ENCODE assay signal across 8 mouse cellular contexts in genomic region chr11:78190041-78190440, GRCm38 (mm10). TPM values are rescaled to one million over a fixed set of nuclear protein-coding genes. Genes with fewer than 3 reads are reported as not detected.
A peak's percentile ranks its signal among the peaks of the same experiment; 100 is the strongest.
DNase-seq lines count a peak whose midpoint lies in the region; ATAC-seq and TF ChIP-seq lines count a peak whose summit lies in the region.

No protein-coding gene starts in this region.

- 73% methylated on average over 6 of the region's 6 CpGs for WGBS in heart, postnatal 0 days
- WGBS in forebrain, embryonic 16.5 days, result 76% methylated on average over 6 of the region's 6 CpGs
- WGBS in neural tube, embryonic 14.5 days, result 75% methylated on average over 6 of the region's 6 CpGs

- no peak for TF ChIP-seq EP300 in heart, postnatal 0 days (IDR thresholded peaks at IDR 0.05; ENCODE audit: low read depth)

- no peak for TF ChIP-seq CTCF in heart, postnatal 0 days (IDR thresholded peaks at IDR 0.05; ENCODE audit: low read depth)

- DNase-seq in heart, postnatal 0 days (ENCODE audit: low spot score), result no peak
- DNase-seq in heart, postnatal 14 days, result no peak
- peak; percentile 85 to 89 for DNase-seq in kidney, postnatal 25 days
- DNase-seq in frontal cortex, postnatal 36 days (ENCODE audit: low spot score in 2 of 2), result no peak
- no peak for DNase-seq in layer of hippocampus, postnatal 10 days (ENCODE audit: low spot score in 2 of 2)
- DNase-seq in left cerebral cortex, postnatal 14 days (ENCODE audit: low spot score in 2 of 2), result no peak

- no peaks in the 10 kb centered on the region for H3K9me3 ChIP-seq in heart, postnatal 0 days (replicated peaks; ENCODE audit: control insufficient read depth, low read length)
- H3K9me3 ChIP-seq in forebrain, embryonic 16.5 days (ENCODE audit: control insufficient read depth, low read length), result no peaks in the 10 kb centered on the region
- no peaks in the 10 kb centered on the region for H3K9me3 ChIP-seq in neural tube, embryonic 14.5 days (ENCODE audit: control insufficient read depth, low read length)

- peaks cover 20% of the 10 kb centered on the region for H3K36me3 ChIP-seq in heart, postnatal 0 days (replicated peaks; ENCODE audit: control insufficient read depth, insufficient read depth, low read length)
- H3K36me3 ChIP-seq in forebrain, embryonic 16.5 days (ENCODE audit: control insufficient read depth, insufficient read depth), result peaks cover 14% of the 10 kb centered on the region; the same call in 1 of the 2 replicates
- H3K36me3 ChIP-seq in neural tube, embryonic 14.5 days (ENCODE audit: control insufficient read depth, insufficient read depth, low read length), result peaks cover 12% of the 10 kb centered on the region; the same call in 1 of the 2 replicates

- peaks cover 5% of the 10 kb centered on the region; the same call in 1 of the 2 replicates for H3K4me1 ChIP-seq in heart, postnatal 0 days (ENCODE audit: control insufficient read depth, insufficient read depth)
- H3K4me1 ChIP-seq in forebrain, embryonic 16.5 days (replicated peaks; ENCODE audit: control insufficient read depth, insufficient read depth, low read length), result peaks cover 22% of the 10 kb centered on the region
- peaks cover 4% of the 10 kb centered on the region; the same call in 1 of the 2 replicates for H3K4me1 ChIP-seq in neural tube, embryonic 14.5 days (ENCODE audit: control insufficient read depth, insufficient read depth, low read length)

- H3K4me2 ChIP-seq in heart, postnatal 0 days (ENCODE audit: low read depth, low read length), result 0 out of 2 replicates have a peak overlapping the region, but pooled peaks have one; percentile 74
- peak overlapping the region; percentile 60 for H3K4me2 ChIP-seq in forebrain, embryonic 16.5 days (ENCODE audit: low read length)
- peak overlapping the region; percentile 42 for H3K4me2 ChIP-seq in neural tube, embryonic 14.5 days (ENCODE audit: low read depth, low read length)

- H3K27me3 ChIP-seq in heart, postnatal 0 days (ENCODE audit: control insufficient read depth, insufficient read depth, low read length), result no peaks in the 10 kb centered on the region
- no peaks in the 10 kb centered on the region for H3K27me3 ChIP-seq in forebrain, embryonic 16.5 days (replicated peaks; ENCODE audit: control insufficient read depth, insufficient read depth, low read length)
- H3K27me3 ChIP-seq in neural tube, embryonic 14.5 days (ENCODE audit: control insufficient read depth, insufficient read depth, low read length), result no peaks in the 10 kb centered on the region

- peak overlapping the region; percentile 78; the same call in 1 of the 2 replicates for H3K27ac ChIP-seq in heart, postnatal 0 days (ENCODE audit: low read depth)
- peak overlapping the region; percentile 94; the same call in 1 of the 2 replicates for H3K27ac ChIP-seq in forebrain, embryonic 16.5 days (ENCODE audit: low read length)
- peak overlapping the region; percentile 94 for H3K27ac ChIP-seq in neural tube, embryonic 14.5 days (ENCODE audit: low read depth, low read length)

- ATAC-seq in heart, postnatal 0 days (ENCODE audit: insufficient read depth, low read depth), result no peak
- no peak for ATAC-seq in forebrain, embryonic 16.5 days
- no peak for ATAC-seq in neural tube, embryonic 14.5 days (ENCODE audit: low read depth)

- H3K4me3 ChIP-seq in heart, postnatal 0 days (ENCODE audit: low read depth, low read length), result peak overlapping the region; percentile 71; the same call in 1 of the 2 replicates
- peak overlapping the region; percentile 74 for H3K4me3 ChIP-seq in forebrain, embryonic 16.5 days (replicated peaks; ENCODE audit: low read length)
- H3K4me3 ChIP-seq in neural tube, embryonic 14.5 days (ENCODE audit: low read depth, low read length), result peak overlapping the region; percentile 69

- H3K9ac ChIP-seq in heart, postnatal 0 days (replicated peaks; ENCODE audit: low read depth, low read length), result no peak overlapping the region
- H3K9ac ChIP-seq in forebrain, embryonic 16.5 days (replicated peaks; ENCODE audit: low read depth, low read length), result no peak overlapping the region
- no peak overlapping the region for H3K9ac ChIP-seq in neural tube, embryonic 14.5 days (replicated peaks; ENCODE audit: low read depth, low read length)

- intact Hi-C loops in heart, postnatal 14 days (cut with DNase I), result no loop called here
- intact Hi-C loops in left cerebral cortex, postnatal 14 days (cut with DNase I), result no loop called here

RNA-seq across cellular contexts. Expression of gene Rab34, which starts 1.8 kb away (rescaled TPM):
- 55.1 and 57.5 TPM in 2 replicates for total RNA-seq in heart, postnatal 0 days (2014; rRNA removed; ENCODE audit: low replicate concordance)
- 37.1 and 39.7 TPM in 2 replicates for polyA plus RNA-seq in heart, postnatal 0 days (2015; fragmentation: Nextera tagmentation; extraction: Ambion mirVana)
- 10 to 100 TPM; 14.2 to 17.8 TPM for total RNA-seq in heart, postnatal 14 days (2021)
- 53.9 and 56.9 TPM in 2 replicates for polyA plus RNA-seq in forebrain, embryonic 16.5 days (2015; fragmentation: Nextera tagmentation; extraction: Ambion mirVana)
- 61.5 and 63.9 TPM in 2 replicates for polyA plus RNA-seq in neural tube, embryonic 14.5 days (2014; fragmentation: Nextera tagmentation; extraction: Ambion mirVana)
- 10 to 100 TPM; 40.9 to 42.2 TPM for total RNA-seq in layer of hippocampus, postnatal 10 days (2021)
- 10 to 100 TPM; 32.6 to 34.5 TPM for total RNA-seq in left cerebral cortex, postnatal 14 days (2021)

RNA-seq across cellular contexts. Expression of gene Proca1, which starts 3.2 kb away (rescaled TPM):
- not detected in 2 replicates for total RNA-seq in heart, postnatal 0 days (2014; rRNA removed; ENCODE audit: low replicate concordance)
- polyA plus RNA-seq in heart, postnatal 0 days (2015; fragmentation: Nextera tagmentation; extraction: Ambion mirVana), result 2.1 and 3.2 TPM in 2 replicates
- 1 to 10 TPM in 1 of 2 experiments, under 1 TPM in 1; 0.76 to 2.6 TPM for total RNA-seq in heart, postnatal 14 days (2021)
- polyA plus RNA-seq in forebrain, embryonic 16.5 days (2015; fragmentation: Nextera tagmentation; extraction: Ambion mirVana), result 0.94 and 3.0 TPM in 2 replicates
- 2.8 and 3.5 TPM in 2 replicates for polyA plus RNA-seq in neural tube, embryonic 14.5 days (2014; fragmentation: Nextera tagmentation; extraction: Ambion mirVana)
- total RNA-seq in layer of hippocampus, postnatal 10 days (2021), result 1 to 10 TPM; 4.5 to 5.8 TPM
- total RNA-seq in left cerebral cortex, postnatal 14 days (2021), result 1 to 10 TPM; 5.1 to 6.7 TPM

RNA-seq across cellular contexts. Expression of gene Rpl23a, which starts 6.7 kb away (rescaled TPM):
- 473 and 508 TPM in 2 replicates for total RNA-seq in heart, postnatal 0 days (2014; rRNA removed; ENCODE audit: low replicate concordance)
- 719 and 776 TPM in 2 replicates for polyA plus RNA-seq in heart, postnatal 0 days (2015; fragmentation: Nextera tagmentation; extraction: Ambion mirVana)
- 100 to 1,000 TPM; 776 to 812 TPM for total RNA-seq in heart, postnatal 14 days (2021)
- polyA plus RNA-seq in forebrain, embryonic 16.5 days (2015; fragmentation: Nextera tagmentation; extraction: Ambion mirVana), result 758 and 831 TPM in 2 replicates
- 906 and 951 TPM in 2 replicates for polyA plus RNA-seq in neural tube, embryonic 14.5 days (2014; fragmentation: Nextera tagmentation; extraction: Ambion mirVana)
- total RNA-seq in layer of hippocampus, postnatal 10 days (2021), result 100 to 1,000 TPM; 878 to 942 TPM
- total RNA-seq in left cerebral cortex, postnatal 14 days (2021), result 100 to 1,000 TPM; 643 to 660 TPM

RNA-seq across cellular contexts. Expression of gene Tlcd1, which starts 13.5 kb away (rescaled TPM):
- 19.9 and 24.1 TPM in 2 replicates for total RNA-seq in heart, postnatal 0 days (2014; rRNA removed; ENCODE audit: low replicate concordance)
- polyA plus RNA-seq in heart, postnatal 0 days (2015; fragmentation: Nextera tagmentation; extraction: Ambion mirVana), result 15.1 and 16.8 TPM in 2 replicates
- total RNA-seq in heart, postnatal 14 days (2021), result 1 to 10 TPM; 6.5 to 7.6 TPM
- 5.4 and 6.5 TPM in 2 replicates for polyA plus RNA-seq in forebrain, embryonic 16.5 days (2015; fragmentation: Nextera tagmentation; extraction: Ambion mirVana)
- 14.6 and 16.7 TPM in 2 replicates for polyA plus RNA-seq in neural tube, embryonic 14.5 days (2014; fragmentation: Nextera tagmentation; extraction: Ambion mirVana)
- 10 to 100 TPM; 37.0 to 38.8 TPM for total RNA-seq in layer of hippocampus, postnatal 10 days (2021)
- total RNA-seq in left cerebral cortex, postnatal 14 days (2021), result 10 to 100 TPM; 27.4 to 29.6 TPM

RNA-seq across cellular contexts. Expression of gene Nek8, which starts 13.6 kb away (rescaled TPM):
- 24.6 and 27.2 TPM in 2 replicates for total RNA-seq in heart, postnatal 0 days (2014; rRNA removed; ENCODE audit: low replicate concordance)
- 8.1 and 9.1 TPM in 2 replicates for polyA plus RNA-seq in heart, postnatal 0 days (2015; fragmentation: Nextera tagmentation; extraction: Ambion mirVana)
- total RNA-seq in heart, postnatal 14 days (2021), result 1 to 10 TPM; 4.8 to 6.2 TPM
- polyA plus RNA-seq in forebrain, embryonic 16.5 days (2015; fragmentation: Nextera tagmentation; extraction: Ambion mirVana), result 5.1 and 6.0 TPM in 2 replicates
- 3.9 and 6.1 TPM in 2 replicates for polyA plus RNA-seq in neural tube, embryonic 14.5 days (2014; fragmentation: Nextera tagmentation; extraction: Ambion mirVana)
- total RNA-seq in layer of hippocampus, postnatal 10 days (2021), result 1 to 10 TPM; 6.2 to 6.4 TPM
- total RNA-seq in left cerebral cortex, postnatal 14 days (2021), result 1 to 10 TPM; 3.3 to 3.5 TPM

Comparison
In these comparisons a context has a peak if more than half of its experiments do, and no peak if none do; other contexts are left out.
1. DNase-seq: peak in kidney, postnatal 25 days (2 of 2); none in heart, postnatal 0 days (single experiment), heart, postnatal 14 days (0 of 2), frontal cortex, postnatal 36 days (0 of 2), layer of hippocampus, postnatal 10 days (0 of 2) and left cerebral cortex, postnatal 14 days (0 of 2).
2. Peak in every context shown above with its lines, with median percentiles within 50 percentile points of each other: H3K27ac ChIP-seq, H3K4me2 ChIP-seq and H3K4me3 ChIP-seq.